Mouse (Mus musculus) ES-Bruce4 (cell line): ENCODE data around the gene Ano1. TPM values are rescaled to one million over a fixed set of nuclear protein-coding genes. Genes with fewer than 3 reads are reported as not detected.

Source experiments
- H3K27ac ChIP-seq: 2 replicates; pipeline ENCODE4 v1.5.1; 2012; ENCODE audit warnings: low read length, inconsistent platforms; ENCODE audit not compliant: insufficient read depth
- H3K27me3 ChIP-seq: 2 replicates; pipeline ENCODE4 v1.6.1; 2012; ENCODE audit warnings: mild to moderate bottlenecking, low read length, inconsistent platforms; ENCODE audit not compliant: control insufficient read depth, poor library complexity, insufficient read depth, severe bottlenecking
- H3K36me3 ChIP-seq: 2 replicates; pipeline ENCODE4 v1.6.1; 2012; ENCODE audit warnings: inconsistent platforms, mild to moderate bottlenecking, low read length, moderate library complexity; ENCODE audit not compliant: control insufficient read depth, poor library complexity, insufficient read depth, severe bottlenecking
- H3K4me1 ChIP-seq: one replicate; pipeline ENCODE4 v1.8.1; 2011; ENCODE audit warnings: low read length; ENCODE audit not compliant: control insufficient read depth, insufficient read depth
- H3K4me3 ChIP-seq: 2 replicates; pipeline ENCODE4 v1.5.1; 2011; ENCODE audit warnings: low read depth, mild to moderate bottlenecking, low read length
- H3K9ac ChIP-seq: 2 replicates; pipeline ENCODE4 v1.6.1; 2012; ENCODE audit warnings: low read depth, mild to moderate bottlenecking, inconsistent platforms; ENCODE audit not compliant: poor library complexity, severe bottlenecking
- H3K9me3 ChIP-seq: replicated peaks from 2 replicates; pipeline ENCODE4 v1.6.1; 2012; ENCODE audit warnings: mild to moderate bottlenecking, low read length, inconsistent platforms; ENCODE audit not compliant: control insufficient read depth, poor library complexity, insufficient read depth, severe bottlenecking
- CTCF ChIP-seq: IDR thresholded peaks from one replicate; pipeline ENCODE4 v1.8.1; 2011; ENCODE audit warnings: low read depth, low read length
- EP300 ChIP-seq: IDR thresholded peaks from 2 replicates; pipeline ENCODE4 v1.6.1; 2011; ENCODE audit warnings: low read depth, low read length; ENCODE audit not compliant: insufficient read depth
- POLR2A ChIP-seq: IDR thresholded peaks from one replicate; pipeline ENCODE4 v1.8.1; 2011; ENCODE audit warnings: low read length; ENCODE audit not compliant: insufficient read depth
- polyA plus RNA-seq: library from polyadenylated mRNA; stranded (reverse); fragments of >200 nt; gene quantifications from 2 replicates; pipeline ENCODE4 v1.2.4, GENCODE M21; 2011; ENCODE audit warnings: low read depth; ENCODE audit not compliant: missing spikeins, insufficient read depth, insufficient read length

The Ano1 gene
- polyA plus RNA-seq, 1 experiment = 1.7 TPM

DNA sequence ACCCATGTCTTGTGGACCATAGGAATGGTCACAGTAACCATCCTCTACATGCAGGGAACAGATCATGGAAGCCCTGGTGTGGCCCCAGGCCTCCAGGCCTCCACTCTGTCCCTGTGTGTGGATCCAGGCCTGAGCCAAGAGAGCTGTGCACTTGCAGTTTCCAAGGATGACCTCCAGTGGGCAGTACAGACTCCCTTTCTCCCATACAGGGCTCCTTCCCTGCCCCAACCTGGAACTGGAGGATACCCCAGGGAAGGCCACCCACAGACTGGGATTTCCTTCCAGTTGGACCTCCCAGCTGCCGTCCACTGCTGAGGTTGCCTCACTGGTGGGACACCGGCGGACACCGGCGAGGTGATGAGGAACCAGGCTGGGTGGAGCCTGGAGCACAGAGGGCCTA, 29.6 kb upstream of the Ano1 start:
- Histone ChIP-seq H3K27ac (no peak overlapping the region), H3K9ac (no peak overlapping the region), H3K9me3 (no peaks in the 10 kb centered on the region), H3K4me1 (no peaks in the 10 kb centered on the region), H3K36me3 (no peaks in the 10 kb centered on the region), H3K4me3 (no peak overlapping the region), H3K27me3 (no peaks in the 10 kb centered on the region)
- TF ChIP-seq CTCF = peak; percentile 80
- TF ChIP-seq POLR2A = no peak

DNA sequence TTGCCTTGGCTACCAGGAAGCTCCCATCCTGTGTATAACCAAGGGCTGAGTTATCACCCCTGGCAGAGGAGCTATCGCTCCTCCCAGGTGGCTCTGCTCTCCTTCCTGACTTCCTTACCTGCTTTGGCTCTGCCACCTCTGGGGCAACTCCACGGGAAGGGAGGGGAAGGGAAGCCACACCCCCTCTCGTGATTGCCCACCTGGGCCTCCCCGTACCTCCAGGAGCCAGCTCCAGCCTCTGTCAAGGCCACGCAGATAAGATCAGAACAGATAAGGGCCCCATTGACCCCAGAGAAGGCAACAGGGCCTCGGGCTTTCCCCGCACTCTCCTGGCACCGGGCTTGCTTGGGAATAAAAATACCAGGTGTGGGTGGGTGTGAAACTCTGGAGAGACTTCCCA, 28.4 kb upstream of the Ano1 start:
- no peak for TF ChIP-seq POLR2A
- TF ChIP-seq CTCF = no peak
- TF ChIP-seq EP300 = no peak
- H3K4me1 ChIP-seq = no peaks in the 10 kb centered on the region
- no peaks in the 10 kb centered on the region for H3K27me3 ChIP-seq
- H3K9me3 ChIP-seq = no peaks in the 10 kb centered on the region
- H3K36me3 ChIP-seq = no peaks in the 10 kb centered on the region
- H3K27ac ChIP-seq = no peak overlapping the region
- H3K9ac ChIP-seq = no peak overlapping the region
- no peak overlapping the region for H3K4me3 ChIP-seq

DNA sequence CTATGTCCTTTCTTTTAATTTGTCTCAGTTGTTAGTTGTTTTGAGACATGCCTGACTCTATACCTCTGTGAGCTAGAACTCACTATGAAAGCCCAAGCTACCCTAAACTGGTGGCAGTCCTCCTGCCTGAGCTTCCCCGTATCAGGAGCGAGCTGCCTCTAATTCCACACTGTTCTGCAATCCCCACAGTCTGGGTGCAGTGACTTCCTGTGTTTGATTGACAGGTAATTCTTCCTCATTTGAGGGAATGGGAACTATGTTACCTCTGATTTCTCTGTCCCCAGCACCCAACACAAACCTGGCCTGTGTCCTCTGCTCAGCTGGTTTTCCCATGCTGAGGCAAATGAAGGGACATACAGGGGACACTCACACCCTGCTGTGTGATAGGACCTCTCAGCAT, 27.9 kb upstream of the Ano1 start:
- Histone ChIP-seq H3K27ac (no peak overlapping the region), H3K9ac (no peak overlapping the region), H3K4me1 (no peaks in the 10 kb centered on the region), H3K36me3 (no peaks in the 10 kb centered on the region), H3K27me3 (no peaks in the 10 kb centered on the region), H3K4me3 (no peak overlapping the region), H3K9me3 (no peaks in the 10 kb centered on the region)
- TF ChIP-seq EP300 = no peak

DNA sequence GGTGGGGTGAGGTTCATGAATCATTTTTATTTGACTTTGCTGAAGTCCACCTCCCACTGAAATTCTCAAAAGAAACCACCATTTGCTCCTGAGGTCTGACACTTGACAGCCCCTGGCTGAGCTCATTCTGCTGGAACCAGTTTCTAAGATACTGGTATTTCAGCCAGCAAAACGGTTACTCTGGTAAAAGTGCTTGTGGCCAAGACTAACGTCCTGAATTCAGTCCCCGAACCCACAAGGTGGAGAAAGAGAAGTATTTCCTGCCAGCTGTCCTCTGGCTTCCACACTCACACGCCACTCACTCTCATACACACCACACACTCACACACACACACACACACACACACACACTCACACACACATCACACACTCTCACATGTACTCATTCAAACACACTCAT, 26.0 kb upstream of the Ano1 start:
- no peaks in the 10 kb centered on the region for H3K9me3 ChIP-seq
- H3K27me3 ChIP-seq = no peaks in the 10 kb centered on the region
- H3K4me3 ChIP-seq = no peak overlapping the region
- H3K27ac ChIP-seq = no peak overlapping the region
- H3K4me1 ChIP-seq = no peaks in the 10 kb centered on the region
- TF ChIP-seq POLR2A (no peak), CTCF (no peak), EP300 (no peak)
- no peak overlapping the region for H3K9ac ChIP-seq
- H3K36me3 ChIP-seq = no peaks in the 10 kb centered on the region

DNA sequence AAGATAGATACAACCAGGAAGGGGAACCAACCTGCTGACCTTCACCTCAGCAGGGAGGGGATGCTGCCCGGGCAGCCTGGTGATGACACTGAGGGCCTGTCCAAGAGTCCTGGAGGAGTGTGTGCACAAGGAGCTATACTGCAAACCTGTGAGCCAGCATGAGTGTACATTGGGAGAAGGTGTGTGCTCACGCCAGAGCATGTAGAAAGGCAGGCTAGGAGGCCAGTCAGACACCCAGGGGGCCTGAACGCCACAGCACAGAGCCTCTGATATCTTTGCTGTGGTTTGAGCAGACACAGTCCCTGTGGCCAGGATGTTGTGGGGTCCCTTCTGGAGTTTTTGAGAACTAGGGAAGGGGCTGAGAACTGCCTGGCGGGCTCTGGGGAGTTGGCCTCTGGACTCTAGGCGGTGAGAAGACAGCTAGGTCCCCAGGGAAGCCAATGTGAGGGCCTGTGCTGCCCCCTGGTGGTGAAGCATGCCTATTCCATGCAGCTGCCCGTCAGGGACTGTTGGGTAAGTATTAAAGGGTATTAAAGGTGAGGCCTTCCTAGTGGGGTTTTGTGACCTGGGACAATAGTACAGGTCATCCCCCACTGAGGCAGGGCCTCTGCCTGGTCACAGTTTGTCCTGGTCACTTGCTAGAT, 24.2 kb upstream of the Ano1 start:
- H3K36me3 ChIP-seq = no peaks in the 10 kb centered on the region
- no peaks in the 10 kb centered on the region for H3K4me1 ChIP-seq
- TF ChIP-seq POLR2A (no peak), CTCF (peak; percentile 96), EP300 (no peak)
- H3K9ac ChIP-seq = no peak overlapping the region
- no peak overlapping the region for H3K4me3 ChIP-seq
- no peaks in the 10 kb centered on the region for H3K27me3 ChIP-seq
- H3K9me3 ChIP-seq = no peaks in the 10 kb centered on the region
- no peak overlapping the region for H3K27ac ChIP-seq

DNA sequence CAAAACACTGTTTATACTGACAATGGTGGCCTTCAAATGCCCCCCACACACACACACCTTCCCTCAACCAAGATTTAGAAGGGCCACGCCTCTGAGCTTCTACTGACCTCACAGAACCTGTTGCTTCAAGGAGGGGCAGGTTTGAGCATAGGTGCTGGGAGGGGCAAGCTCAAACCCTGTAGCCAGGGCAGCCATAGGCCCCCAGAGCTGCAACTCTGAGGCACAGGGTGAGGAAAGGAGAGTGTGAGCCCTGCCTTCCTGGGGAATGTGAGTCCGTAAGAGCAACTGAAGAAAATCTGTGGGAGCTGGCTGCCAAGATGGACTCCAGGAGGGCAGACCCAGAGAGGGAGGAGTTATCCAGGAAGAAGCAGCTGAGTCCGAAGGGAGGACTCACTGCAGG, 23.4 kb upstream of the Ano1 start:
- no peak overlapping the region for H3K4me3 ChIP-seq
- H3K9ac ChIP-seq = no peak overlapping the region
- H3K27me3 ChIP-seq = no peaks in the 10 kb centered on the region
- TF ChIP-seq POLR2A = no peak
- TF ChIP-seq CTCF = no peak
- no peak for TF ChIP-seq EP300
- H3K9me3 ChIP-seq = no peaks in the 10 kb centered on the region
- no peak overlapping the region for H3K27ac ChIP-seq
- H3K4me1 ChIP-seq = no peaks in the 10 kb centered on the region
- H3K36me3 ChIP-seq = no peaks in the 10 kb centered on the region
